Mouse (Mus musculus) neural tube, embryonic 13.5 days (tissue): Measurements from ENCODE around the gene Ms4a18. TPM values are rescaled to one million over a fixed set of nuclear protein-coding genes. Genes with fewer than 3 reads are reported as not detected.
A peak's percentile ranks its signal among the peaks of the same experiment; 100 is the strongest.

Source experiments
- ATAC-seq: fragments of 200-750 bp; cut with Nextera tagmentation; 2 replicates; pipeline ENCODE4 v1.8.0; 2017; ENCODE audit warnings: low read depth, mild to moderate bottlenecking, moderate TSS enrichment, moderate library complexity
- H3K27ac ChIP-seq: fragments of 300-500 bp; sonication (generic); replicated peaks from 2 replicates; pipeline ENCODE4 v1.5.1; 2015; ENCODE audit warnings: moderate library complexity, mild to moderate bottlenecking, inconsistent platforms
- H3K27me3 ChIP-seq: fragments of 300-500 bp; sonication (generic); 2 replicates; pipeline ENCODE4 v1.6.1; 2015; ENCODE audit warnings: mild to moderate bottlenecking, inconsistent platforms
- H3K36me3 ChIP-seq: fragments of 300-500 bp; sonication (generic); 2 replicates; pipeline ENCODE4 v1.6.1; 2015; ENCODE audit warnings: mild to moderate bottlenecking, inconsistent platforms
- H3K4me1 ChIP-seq: fragments of 300-500 bp; sonication (generic); replicated peaks from 2 replicates; pipeline ENCODE4 v1.6.1; 2015; ENCODE audit warnings: inconsistent platforms
- H3K4me2 ChIP-seq: fragments of 300-500 bp; sonication (generic); 2 replicates; pipeline ENCODE4 v1.6.1; 2015; ENCODE audit warnings: inconsistent platforms, mild to moderate bottlenecking, moderate library complexity
- H3K4me3 ChIP-seq: fragments of 300-500 bp; sonication (generic); 2 replicates; pipeline ENCODE4 v1.5.1; 2015; ENCODE audit warnings: mild to moderate bottlenecking, inconsistent platforms
- H3K9ac ChIP-seq: fragments of 300-500 bp; sonication (generic); 2 replicates; pipeline ENCODE4 v1.6.1; 2015; ENCODE audit warnings: moderate library complexity, mild to moderate bottlenecking, inconsistent platforms
- H3K9me3 ChIP-seq: fragments of 300-500 bp; sonication (generic); 2 replicates; pipeline ENCODE4 v1.6.1; 2016; ENCODE audit warnings: inconsistent platforms
- WGBS: fragments of 180-500 bp; shearing (Covaris S2); methylation state at CpG from one replicate; pipeline ENCODE4 v1.1.7; 2015; 5-methylcytosine and 5-hydroxymethylcytosine counted together
- polyA plus RNA-seq: library from polyadenylated mRNA; unstranded; fragments of >200 nt; fragmentation: Nextera tagmentation; extraction: Ambion mirVana; gene quantifications from 2 replicates; pipeline ENCODE4 v1.2.1, GENCODE M21; 2015

The Ms4a18 gene
- polyA plus RNA-seq, 1 experiment from 2014 or later: not detected

- Histone ChIP-seq H3K4me1 (peaks cover 6% of the 10 kb centered on the region; the same call in 1 of the 2 replicates), H3K9me3 (no peaks in the 10 kb centered on the region), H3K27me3 (no peaks in the 10 kb centered on the region), H3K4me2 (no peak overlapping the region), H3K36me3 (no peaks in the 10 kb centered on the region), H3K9ac (no peak overlapping the region), H3K4me3 (no peak overlapping the region), H3K27ac (no peak overlapping the region)
- WGBS: 84% methylated on average over 5 of the region's 5 CpGs
- 0 out of 2 replicates have a peak, but pooled peaks have one; percentile 32 for ATAC-seq
Observed at GRCm38 (mm10) chr19:10980210-10980609, 37.6 kb downstream of the Ms4a18 start.

- Histone ChIP-seq H3K4me1 (peaks cover 6% of the 10 kb centered on the region; the same call in 1 of the 2 replicates), H3K4me2 (peak overlapping the region; percentile 25), H3K36me3 (no peaks in the 10 kb centered on the region), H3K27me3 (no peaks in the 10 kb centered on the region), H3K9ac (no peak overlapping the region), H3K4me3 (no peak overlapping the region), H3K27ac (no peak overlapping the region), H3K9me3 (no peaks in the 10 kb centered on the region)
- WGBS: 13% methylated on average over 18 of the region's 18 CpGs
- peak; percentile 57 for ATAC-seq
Observed at GRCm38 (mm10) chr19:10979184-10980168, 38.4 kb downstream of the Ms4a18 start.

GRCm38 (mm10) chr19:10976318-10976717, 41.5 kb downstream of the Ms4a18 start:
- Histone ChIP-seq H3K36me3 (no peaks in the 10 kb centered on the region), H3K9ac (no peak overlapping the region), H3K4me2 (no peak overlapping the region), H3K4me3 (no peak overlapping the region), H3K27ac (no peak overlapping the region), H3K4me1 (peaks cover 6% of the 10 kb centered on the region; the same call in 1 of the 2 replicates), H3K27me3 (no peaks in the 10 kb centered on the region), H3K9me3 (no peaks in the 10 kb centered on the region)
- WGBS: 66% methylated on average over 4 of the region's 4 CpGs
- ATAC-seq: no peak

DNA sequence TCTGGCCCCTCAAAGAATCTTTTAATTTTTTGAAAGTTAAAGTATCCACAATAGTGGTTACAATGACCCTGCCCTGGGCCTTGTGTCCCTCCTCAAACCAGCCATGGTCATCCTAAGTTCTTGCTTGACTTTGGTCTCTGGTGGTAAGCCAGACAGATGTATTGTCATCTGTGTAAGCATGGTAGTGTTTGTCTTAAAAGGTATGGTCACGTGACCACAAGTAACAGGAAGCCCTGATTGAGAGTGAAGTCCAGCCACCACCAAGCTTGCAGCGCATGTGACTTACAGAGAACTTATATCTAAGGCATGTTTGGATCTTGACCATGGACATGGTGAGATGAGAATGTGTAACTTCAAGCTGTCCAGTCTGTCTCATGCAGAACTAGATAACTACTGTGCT, 42.6 kb downstream of the Ms4a18 start:
- H3K4me1 ChIP-seq: peaks cover 6% of the 10 kb centered on the region; the same call in 1 of the 2 replicates
- no peak for ATAC-seq
- no peaks in the 10 kb centered on the region for H3K27me3 ChIP-seq
- WGBS: 82% methylated on average over 2 of the region's 2 CpGs
- no peak overlapping the region for H3K4me2 ChIP-seq
- H3K36me3 ChIP-seq: no peaks in the 10 kb centered on the region
- no peak overlapping the region for H3K27ac ChIP-seq
- no peak overlapping the region for H3K9ac ChIP-seq
- no peak overlapping the region for H3K4me3 ChIP-seq
- H3K9me3 ChIP-seq: 0 out of 2 replicates have a peak, but pooled peaks cover 3% of the 10 kb centered on the region

- H3K9ac ChIP-seq: no peak within 1 kb of the TSS
- no peaks in the 10 kb centered on the region for H3K36me3 ChIP-seq
- H3K4me3 ChIP-seq: no peak within 1 kb of the TSS
Observed at GRCm38 (mm10) chr19:10974238-10974865, 43.5 kb downstream of the Ms4a18 start, which contains the start of gene Ms4a10. TSS of gene Ms4a10 (minus strand) at chr19:10974670.

GRCm38 (mm10) chr19:10973187-10973586, 44.6 kb downstream of the Ms4a18 start:
- Histone ChIP-seq H3K4me1 (no peaks in the 10 kb centered on the region), H3K4me3 (no peak overlapping the region), H3K9me3 (0 out of 2 replicates have a peak, but pooled peaks cover 3% of the 10 kb centered on the region), H3K9ac (no peak overlapping the region), H3K27ac (no peak overlapping the region), H3K27me3 (no peaks in the 10 kb centered on the region), H3K4me2 (no peak overlapping the region), H3K36me3 (no peaks in the 10 kb centered on the region)
- peak; percentile 23; the same call in 1 of the 2 replicates for ATAC-seq
- 38% methylated on average over 2 of the region's 2 CpGs for WGBS

More at GRCm38 (mm10) chr19:10974238-10974865, 43.5 kb downstream of the Ms4a18 start, which contains the start of gene Ms4a10:
- H3K27ac ChIP-seq: no peak within 1 kb of the TSS
- H3K27me3 ChIP-seq: no peaks in the 10 kb centered on the region
- WGBS: 71% methylated on average over 4 of the region's 4 CpGs
- ATAC-seq: no peak
- H3K4me2 ChIP-seq: no peak within 1 kb of the TSS
- H3K4me1 ChIP-seq: 0 out of 2 replicates have a peak, but pooled peaks cover under 1% of the 10 kb centered on the region
- H3K9me3 ChIP-seq: 0 out of 2 replicates have a peak, but pooled peaks cover 3% of the 10 kb centered on the region

DNA sequence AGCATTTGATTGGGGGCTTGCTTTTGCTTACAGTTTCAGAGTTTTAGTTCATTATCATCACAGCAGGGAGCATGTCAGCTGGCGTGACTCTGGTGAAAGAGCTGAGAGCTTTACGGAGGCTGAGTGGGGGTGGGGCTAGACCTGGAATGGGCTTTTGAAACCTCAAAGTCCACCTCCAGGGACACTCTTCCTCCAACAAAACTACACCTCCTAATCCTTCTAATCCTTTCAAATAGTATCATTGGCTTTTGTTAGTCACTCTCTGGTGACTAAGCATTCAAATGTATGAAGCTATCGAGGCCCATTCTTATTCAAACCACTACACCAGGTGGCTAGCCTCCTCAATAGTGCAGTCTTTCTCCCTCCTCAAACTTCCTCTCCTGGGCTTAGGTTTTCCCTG, 45.2 kb downstream of the Ms4a18 start:
- Histone ChIP-seq H3K4me1 (no peaks in the 10 kb centered on the region), H3K9me3 (0 out of 2 replicates have a peak, but pooled peaks cover 3% of the 10 kb centered on the region), H3K36me3 (no peaks in the 10 kb centered on the region), H3K4me2 (no peak overlapping the region), H3K27ac (no peak overlapping the region), H3K9ac (no peak overlapping the region), H3K4me3 (no peak overlapping the region), H3K27me3 (no peaks in the 10 kb centered on the region)
- no peak for ATAC-seq
- 65% methylated on average over 3 of the region's 3 CpGs for WGBS

DNA sequence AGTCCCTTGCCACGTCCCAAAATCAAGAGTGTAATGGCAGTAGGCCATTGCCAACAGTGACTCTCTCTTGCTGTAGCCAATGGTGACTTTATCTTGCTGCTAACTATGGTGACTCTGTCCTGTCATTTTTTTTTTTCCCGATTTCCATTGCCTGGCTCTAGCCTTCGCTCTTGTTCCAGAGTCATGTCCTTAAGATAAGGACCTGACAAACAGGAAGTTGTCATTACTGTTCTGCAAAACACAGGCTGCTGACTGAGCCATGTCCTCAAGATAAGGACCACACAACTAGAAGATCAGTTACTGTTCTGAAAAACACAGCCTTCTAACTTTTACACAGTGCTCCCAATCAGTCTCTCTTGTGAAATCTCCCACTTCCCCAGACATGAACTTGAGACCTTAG, 47.4 kb downstream of the Ms4a18 start:
- Histone ChIP-seq H3K36me3 (no peaks in the 10 kb centered on the region), H3K9me3 (0 out of 2 replicates have a peak, but pooled peaks cover 3% of the 10 kb centered on the region), H3K27ac (no peak overlapping the region), H3K4me3 (no peak overlapping the region), H3K4me1 (no peaks in the 10 kb centered on the region), H3K9ac (no peak overlapping the region), H3K27me3 (no peaks in the 10 kb centered on the region), H3K4me2 (no peak overlapping the region)
- ATAC-seq: no peak
- WGBS: 76% methylated on average over 3 of the region's 3 CpGs

- no peaks in the 10 kb centered on the region for H3K27me3 ChIP-seq
- WGBS: 90% methylated on average over 7 of the region's 7 CpGs
- ATAC-seq: no peak
- no peaks in the 10 kb centered on the region for H3K4me1 ChIP-seq
- no peak overlapping the region for H3K4me2 ChIP-seq
- no peak overlapping the region for H3K27ac ChIP-seq
- H3K4me3 ChIP-seq: no peak overlapping the region
- H3K9me3 ChIP-seq: 0 out of 2 replicates have a peak, but pooled peaks cover 3% of the 10 kb centered on the region
- H3K36me3 ChIP-seq: no peaks in the 10 kb centered on the region
- no peak overlapping the region for H3K9ac ChIP-seq
Observed at GRCm38 (mm10) chr19:10968578-10968977, 49.3 kb downstream of the Ms4a18 start.

GRCm38 (mm10) chr19:10965721-10966120, 52.1 kb downstream of the Ms4a18 start:
- Histone ChIP-seq H3K4me2 (no peak overlapping the region), H3K9me3 (no peaks in the 10 kb centered on the region), H3K9ac (no peak overlapping the region), H3K4me1 (no peaks in the 10 kb centered on the region), H3K27me3 (no peaks in the 10 kb centered on the region; the same call in 1 of the 2 replicates), H3K4me3 (no peak overlapping the region), H3K36me3 (no peaks in the 10 kb centered on the region), H3K27ac (no peak overlapping the region)
- no peak for ATAC-seq
- 89% methylated on average over 7 of the region's 7 CpGs for WGBS

- Histone ChIP-seq H3K9ac (peak overlapping the region; percentile 50; the same call in 1 of the 2 replicates), H3K4me1 (peaks cover 3% of the 10 kb centered on the region; the same call in 1 of the 2 replicates), H3K4me2 (no peak overlapping the region; the same call in 1 of the 2 replicates), H3K9me3 (no peaks in the 10 kb centered on the region), H3K36me3 (no peaks in the 10 kb centered on the region), H3K4me3 (no peak overlapping the region), H3K27ac (no peak overlapping the region), H3K27me3 (no peaks in the 10 kb centered on the region; the same call in 1 of the 2 replicates)
- WGBS: 39% methylated on average over 12 of the region's 12 CpGs
- peak; percentile 54; the same call in 1 of the 2 replicates for ATAC-seq
Observed at GRCm38 (mm10) chr19:10959978-10960346, 57.9 kb downstream of the Ms4a18 start.
